Mouse (Mus musculus) cerebellum, postnatal 10 days (tissue): ENCODE measurements around the gene Vmn1r54.
A peak's percentile ranks its signal among the peaks of the same experiment; 100 is the strongest.
"Not testable (repeated sequence)": the region's sequence is repeated elsewhere in the genome, so short reads cannot be mapped to it uniquely, and the experiment has no call there.

ENCODE experiments used
- DNase-seq, 2 experiments: peaks; one replicate each; pipeline ENCODE4 v3.0.0; 2021; ENCODE audit warnings: mixed read lengths in 2 of 2

The Vmn1r54 gene

GRCm38 (mm10) chr6:90246000-90246399, at the start of gene Vmn1r54:
Vmn1r54 (plus strand) TSS chr6:90246300.
- no peak for DNase-seq

GRCm38 (mm10) chr6:90202493-90202892, 43.6 kb upstream of the Vmn1r54 start, which contains the start of gene V1ra8:
V1ra8 (plus strand) TSS chr6:90202793.
- DNase-seq, result not testable (repeated sequence)

DNA sequence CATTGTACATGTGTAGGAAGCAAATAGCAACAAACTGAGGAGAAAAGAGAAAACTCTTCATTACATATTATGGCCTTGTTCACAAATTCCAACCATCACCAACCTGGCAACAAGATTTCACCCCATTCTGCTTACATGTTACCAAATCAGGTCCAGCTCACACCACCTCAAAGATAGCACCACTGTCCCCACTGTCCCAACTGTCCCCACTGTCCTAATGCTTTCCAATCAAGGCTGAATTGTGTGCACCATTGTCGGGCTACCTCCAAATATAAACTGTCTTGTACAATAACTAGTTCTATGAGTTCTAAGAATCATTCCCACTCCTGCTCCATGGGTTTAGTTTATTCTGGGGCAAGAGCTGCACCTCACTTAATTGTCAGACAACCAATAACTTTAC, 21.8 kb upstream of the Vmn1r54 start, which contains the start of gene Vmn1r53:
Gene Vmn1r53, minus strand, starts transcription at position 101 of the 400 bp plus-strand sequence.
- DNase-seq, result no peak

- peak in 1 of 2 experiments; percentile 6 for DNase-seq
Observed at GRCm38 (mm10) chr6:90232114-90232513, 14.0 kb upstream of the Vmn1r54 start.

- no peak for DNase-seq
Observed at GRCm38 (mm10) chr6:90232681-90233080, 13.4 kb upstream of the Vmn1r54 start.

GRCm38 (mm10) chr6:90244019-90244418, 2.1 kb upstream of the Vmn1r54 start:
- DNase-seq, result no peak

DNA sequence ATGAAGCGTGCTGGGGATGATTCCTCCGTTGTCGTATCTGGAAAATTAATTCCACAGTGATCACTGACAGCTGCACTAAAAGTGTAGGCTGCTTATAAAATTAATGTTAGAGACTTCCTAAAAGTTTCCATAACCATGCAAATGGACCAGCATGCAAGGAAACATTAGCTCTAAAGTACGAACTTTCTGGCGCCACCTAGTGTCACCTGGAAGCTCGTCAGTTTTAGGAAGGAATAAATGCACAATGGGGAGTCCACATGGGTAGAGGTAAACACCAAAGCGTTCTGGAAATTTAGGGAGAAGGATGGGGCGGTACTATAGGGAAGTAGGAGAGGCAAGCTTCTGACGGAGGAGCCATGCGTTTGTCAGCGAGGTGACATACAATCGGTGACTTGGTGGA, 42.2 kb downstream of the Vmn1r54 start:
- DNase-seq, result peak; percentile 28 to 31

- no peak for DNase-seq
Observed at GRCm38 (mm10) chr6:90300919-90301318, 54.8 kb downstream of the Vmn1r54 start, which contains the start of gene BC048671. BC048671 (plus strand) TSS chr6:90301219.

DNA sequence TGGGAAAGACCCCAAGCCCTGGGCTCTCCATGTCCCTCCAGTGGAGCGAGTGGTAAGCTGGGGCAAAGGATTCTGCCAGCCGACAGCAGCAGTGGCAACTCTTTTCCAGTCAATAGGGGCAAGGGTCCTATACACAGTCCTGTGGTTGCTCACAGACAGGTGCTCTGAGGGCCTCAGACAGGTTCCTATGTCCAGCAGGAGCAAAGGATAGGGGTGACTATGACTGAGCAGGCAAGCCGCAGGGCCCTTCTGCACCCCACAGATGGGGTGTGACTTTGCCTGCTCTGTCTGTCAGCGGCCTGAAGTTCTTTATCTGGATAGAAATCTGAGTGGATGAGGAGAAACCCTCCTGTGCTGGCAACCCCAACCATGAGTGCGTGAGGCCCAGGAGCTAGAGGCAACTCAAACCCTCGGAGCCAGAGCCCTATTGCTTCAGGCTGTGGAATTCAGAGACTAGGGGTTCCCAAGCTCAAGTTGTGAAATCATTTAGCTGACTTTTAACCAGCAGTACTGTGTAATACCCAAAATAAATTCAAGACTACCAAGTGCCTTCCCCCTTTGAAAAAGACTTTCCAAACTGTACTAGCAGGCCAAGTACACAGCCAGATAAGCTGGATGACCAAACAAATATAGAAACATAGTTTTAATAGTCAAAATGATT, 60.3 kb downstream of the Vmn1r54 start:
- DNase-seq, result no peak

DNA sequence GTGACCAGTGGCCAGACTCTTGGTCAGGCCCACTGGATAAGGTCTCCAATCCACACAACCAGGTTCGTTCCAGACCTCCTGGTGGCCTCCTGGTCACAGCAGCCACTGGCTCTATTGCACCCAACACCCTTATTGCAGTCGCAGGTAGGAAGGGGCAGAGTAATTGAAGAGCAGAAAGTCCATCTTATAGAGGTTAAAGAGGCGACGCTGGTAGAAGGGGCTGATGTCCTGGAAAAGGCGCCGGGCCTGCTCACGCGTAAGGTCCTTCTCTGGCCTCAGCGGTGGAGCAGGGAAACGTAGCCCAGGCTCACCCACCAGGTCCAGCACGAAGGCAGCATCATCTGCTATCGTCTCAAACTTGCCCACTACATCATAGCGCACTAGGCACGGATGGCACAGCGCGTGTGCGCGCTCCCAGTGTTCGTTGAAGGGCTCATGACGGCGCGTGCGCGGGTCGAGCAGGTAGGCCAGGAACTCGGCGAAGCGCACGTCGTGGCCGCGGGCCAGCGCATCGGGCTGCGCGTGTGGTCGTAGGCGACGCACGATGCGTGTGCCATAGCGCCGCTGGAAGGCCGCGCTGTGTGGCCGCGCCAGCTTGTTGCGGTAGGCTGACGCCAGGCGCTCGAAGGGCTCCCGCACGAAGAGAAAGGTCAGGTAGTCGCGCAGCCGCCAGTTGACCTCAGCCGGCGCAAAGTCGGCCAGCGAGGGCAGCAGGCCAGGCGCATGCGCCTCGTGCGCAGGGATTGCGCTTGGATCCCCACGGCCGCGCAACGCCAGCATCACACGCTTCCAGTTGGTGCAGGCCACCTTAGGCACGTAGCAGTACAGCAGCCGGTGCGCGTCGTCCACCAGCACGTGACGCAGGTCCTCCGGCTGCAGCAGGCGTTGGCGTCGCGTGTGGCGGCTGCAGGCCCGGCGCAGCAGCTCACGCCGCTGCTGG, 63.0 kb downstream of the Vmn1r54 start:
- DNase-seq, result no peak

DNA sequence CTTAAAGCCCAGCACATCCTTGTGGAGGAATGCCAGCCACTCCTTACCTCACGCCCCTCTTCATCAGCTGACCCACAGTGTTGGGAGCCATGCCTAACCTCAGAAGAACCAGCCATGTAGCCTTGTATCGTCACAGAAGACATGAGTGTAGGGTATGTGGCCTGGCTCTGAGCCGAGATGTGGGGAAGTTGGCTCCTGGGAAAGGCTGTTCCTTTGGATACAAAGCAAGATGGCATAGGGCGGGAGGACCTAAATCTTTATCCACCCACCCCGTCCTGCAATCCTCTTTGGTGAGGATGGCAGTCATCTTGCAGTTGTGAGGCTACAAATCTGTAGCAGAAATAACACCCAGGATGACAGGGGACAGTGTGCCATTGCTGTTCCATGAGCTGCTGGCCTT, 69.9 kb downstream of the Vmn1r54 start:
- no peak for DNase-seq

DNA sequence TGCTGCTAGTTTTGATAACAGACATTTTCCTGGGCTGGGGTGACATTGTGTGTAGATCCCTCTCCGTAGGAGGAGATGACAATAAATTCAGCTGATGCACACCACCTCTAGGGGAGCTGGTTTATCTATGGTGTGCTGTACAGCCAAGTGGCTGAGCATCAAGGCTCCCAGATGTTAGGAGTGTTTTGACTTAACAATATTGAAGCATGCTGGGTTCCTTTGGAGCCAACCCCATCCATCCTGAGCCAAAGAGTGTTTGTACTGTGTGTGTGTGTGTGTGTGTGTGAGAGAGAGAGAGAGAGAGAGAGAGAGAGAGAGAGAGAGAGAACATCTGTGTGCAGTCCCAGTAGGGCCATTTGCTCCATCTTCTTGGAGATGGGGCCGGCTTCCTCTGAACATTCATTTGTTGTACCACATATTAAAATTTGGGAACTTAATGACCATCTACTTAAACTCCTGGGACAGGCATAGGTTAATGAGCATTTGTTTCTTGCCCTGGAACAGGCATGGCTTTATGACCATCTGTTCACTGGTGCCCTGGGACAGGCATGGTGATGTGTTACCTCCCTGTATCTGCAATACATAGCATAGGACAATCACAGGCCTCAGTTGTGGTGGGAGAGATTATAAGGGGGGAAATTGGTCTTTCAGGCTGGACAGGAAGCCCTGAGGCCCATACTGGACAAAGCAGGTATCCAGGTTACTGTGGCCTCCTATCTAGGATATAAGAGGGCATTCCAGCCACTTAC, 71.6 kb downstream of the Vmn1r54 start:
- DNase-seq, result no peak

DNA sequence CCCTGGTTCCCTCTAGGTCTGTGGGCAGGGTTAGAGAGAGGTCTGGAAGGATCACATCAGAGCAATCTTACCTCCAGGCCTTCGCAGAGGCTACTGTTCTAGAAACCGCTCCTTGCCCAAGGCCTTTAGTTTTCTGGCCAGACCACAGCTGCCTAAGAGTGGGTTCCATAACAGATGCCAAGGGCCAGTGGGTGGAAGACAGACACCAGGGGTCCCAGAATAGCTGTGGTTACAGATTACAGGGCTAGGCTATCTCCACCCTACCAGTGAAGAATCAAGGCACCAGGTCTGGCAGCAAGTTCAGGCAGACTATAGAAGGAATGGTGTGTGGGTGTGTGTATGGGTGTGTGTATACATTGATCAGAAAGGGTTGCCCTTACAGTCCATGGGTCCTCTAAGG, 72.9 kb downstream of the Vmn1r54 start:
- DNase-seq, result no peak

GRCm38 (mm10) chr6:90319475-90320191, 73.5 kb downstream of the Vmn1r54 start:
- DNase-seq, result peak; percentile 47 to 67

DNA sequence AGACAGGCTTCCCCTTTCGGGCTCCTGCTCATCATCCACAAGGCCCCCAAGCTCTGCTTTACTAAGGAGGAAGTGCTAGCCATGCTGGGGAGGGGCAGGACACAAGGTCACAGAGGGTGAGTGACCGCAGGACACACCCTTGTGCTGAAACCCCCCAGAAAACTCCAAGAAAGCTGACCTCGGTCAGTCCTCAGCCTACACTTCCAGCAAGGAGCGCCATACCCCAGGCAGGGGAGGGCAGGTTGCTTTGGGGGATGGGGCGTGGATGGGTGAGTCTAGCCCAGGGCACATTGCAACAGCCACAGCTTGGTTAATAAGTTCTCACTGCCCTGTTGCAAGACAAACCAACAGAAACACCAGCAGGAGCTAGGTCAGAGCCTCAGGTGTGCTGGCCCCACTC, 74.3 kb downstream of the Vmn1r54 start:
- DNase-seq, result no peak
